Mouse (Mus musculus): ENCODE measurements at regions not wholly inside any gene's neighbourhood (a gene's known extent, or its start where the extent isn't known, plus 50 kb on each side); places are given as distances from the start of the nearest gene placed in this dataset.

- TF ChIP-seq HCFC1 (IDR thresholded peaks at IDR 0.05; ENCODE audit: borderline replicate concordance, insufficient read depth, low read length) = no peak
- TF ChIP-seq MAFK (IDR thresholded peaks at IDR 0.05; ENCODE audit: insufficient read depth, low read depth, low read length) = no peak
Measured at GRCm38 (mm10) chr12:109521199-109521780, 68.7 kb downstream of the Dlk1 start.
